Mouse (Mus musculus): ENCODE measurements around the gene Nploc4. TPM values are rescaled to one million over a fixed set of nuclear protein-coding genes. Genes with fewer than 3 reads are reported as not detected.
A peak's percentile ranks its signal among the peaks of the same experiment; 100 is the strongest.

Nploc4 gene
- total and polyA plus RNA-seq, 2 experiments from 2014 or later: 20.5 to 59.0 TPM

DNA sequence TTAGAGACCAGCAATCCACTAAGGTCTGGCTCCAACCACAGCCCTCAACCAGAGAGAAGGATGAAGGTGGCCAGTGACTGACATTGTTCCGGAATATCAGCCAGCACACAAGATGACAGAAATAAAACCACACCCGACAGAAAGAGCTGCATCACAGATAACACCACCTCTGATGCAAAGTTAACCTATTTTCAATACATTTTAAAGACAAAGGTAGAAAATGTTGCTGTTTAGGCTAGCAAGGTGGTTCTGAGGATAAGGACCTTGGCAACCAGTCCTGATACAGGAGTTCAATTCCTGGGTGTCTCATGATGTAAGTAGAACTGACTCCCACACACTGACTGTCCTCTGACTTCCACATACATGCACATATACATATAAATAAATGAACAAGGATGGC is 38.2 kb downstream of the Nploc4 start:
- Histone ChIP-seq H3K4me1 (ENCODE audit: control insufficient read depth, insufficient read depth) (no peaks in the 10 kb centered on the region), H3K27me3 (ENCODE audit: control insufficient read depth, insufficient read depth, low read length) (no peaks in the 10 kb centered on the region), H3K9me3 (replicated peaks; ENCODE audit: control insufficient read depth, low read length) (no peaks in the 10 kb centered on the region), H3K27ac (ENCODE audit: low read depth) (no peak overlapping the region), H3K9ac (replicated peaks; ENCODE audit: low read depth, low read length) (no peak overlapping the region), H3K4me3 (ENCODE audit: low read depth, low read length) (no peak overlapping the region), H3K4me2 (ENCODE audit: low read depth, low read length) (no peak overlapping the region), H3K36me3 (replicated peaks; ENCODE audit: control insufficient read depth, insufficient read depth, low read length) (peaks cover 82% of the 10 kb centered on the region)
- ATAC-seq (ENCODE audit: insufficient read depth, low read depth): no peak
- no peak for DNase-seq (ENCODE audit: low spot score)
- TF ChIP-seq EP300 (IDR thresholded peaks at IDR 0.05; ENCODE audit: low read depth) (no peak), CTCF (IDR thresholded peaks at IDR 0.05; ENCODE audit: low read depth) (no peak)
- WGBS: 84% methylated on average over 2 of the region's 2 CpGs

DNA sequence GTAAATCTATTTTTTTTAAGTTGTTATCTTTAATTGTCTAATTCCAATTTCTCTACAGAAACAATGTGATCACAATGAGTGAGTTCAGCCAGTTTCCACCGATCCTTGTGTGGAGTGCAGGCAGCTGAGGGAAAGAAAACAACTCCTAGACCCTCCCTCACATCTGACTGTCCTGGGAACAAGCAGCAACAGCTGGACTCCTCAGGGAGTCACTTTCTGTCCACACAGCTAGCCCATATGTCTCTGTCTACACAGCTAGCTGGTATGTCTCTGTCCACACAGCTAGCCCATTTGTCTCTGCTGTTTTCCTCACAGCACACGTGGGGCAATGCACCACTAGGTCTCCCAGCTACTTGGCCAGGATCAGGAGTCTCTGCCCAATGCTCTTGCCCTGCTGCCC is 39.9 kb downstream of the Nploc4 start:
- 70% methylated on average over 2 of the region's 2 CpGs for WGBS
- DNase-seq (ENCODE audit: low spot score) (no peak), ATAC-seq (ENCODE audit: insufficient read depth, low read depth) (no peak)
- Histone ChIP-seq H3K4me1 (ENCODE audit: control insufficient read depth, insufficient read depth) (no peaks in the 10 kb centered on the region), H3K4me2 (ENCODE audit: low read depth, low read length) (no peak overlapping the region), H3K9me3 (replicated peaks; ENCODE audit: control insufficient read depth, low read length) (no peaks in the 10 kb centered on the region), H3K27me3 (ENCODE audit: control insufficient read depth, insufficient read depth, low read length) (no peaks in the 10 kb centered on the region), H3K4me3 (ENCODE audit: low read depth, low read length) (no peak overlapping the region), H3K27ac (ENCODE audit: low read depth) (no peak overlapping the region), H3K9ac (replicated peaks; ENCODE audit: low read depth, low read length) (no peak overlapping the region), H3K36me3 (replicated peaks; ENCODE audit: control insufficient read depth, insufficient read depth, low read length) (peaks cover 81% of the 10 kb centered on the region)
- TF ChIP-seq CTCF (IDR thresholded peaks at IDR 0.05; ENCODE audit: low read depth): no peak
- no peak for TF ChIP-seq EP300 (IDR thresholded peaks at IDR 0.05; ENCODE audit: low read depth)

DNA sequence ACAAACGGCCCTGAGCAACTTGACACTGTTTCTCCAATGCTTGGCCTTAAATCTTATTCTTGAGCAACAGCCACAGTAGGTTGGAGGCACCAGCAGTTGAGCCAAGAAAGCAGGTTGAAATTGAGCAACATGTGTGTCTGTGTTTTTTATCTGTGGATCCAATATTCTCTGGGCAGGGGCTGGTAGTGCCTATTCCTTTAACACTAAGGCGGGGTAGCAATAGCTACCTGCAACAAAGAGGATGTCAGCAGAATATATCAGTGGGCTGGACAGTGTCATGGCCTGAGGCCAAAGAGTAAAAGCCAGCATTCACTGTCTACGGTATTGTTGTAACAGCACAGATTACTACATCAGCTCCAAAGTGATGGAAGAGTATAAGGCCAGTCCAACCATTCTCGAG is 41.8 kb downstream of the Nploc4 start:
- 56% methylated on average over 4 of the region's 4 CpGs for WGBS
- peaks cover 68% of the 10 kb centered on the region for H3K36me3 ChIP-seq (replicated peaks; ENCODE audit: control insufficient read depth, insufficient read depth, low read length)

DNA sequence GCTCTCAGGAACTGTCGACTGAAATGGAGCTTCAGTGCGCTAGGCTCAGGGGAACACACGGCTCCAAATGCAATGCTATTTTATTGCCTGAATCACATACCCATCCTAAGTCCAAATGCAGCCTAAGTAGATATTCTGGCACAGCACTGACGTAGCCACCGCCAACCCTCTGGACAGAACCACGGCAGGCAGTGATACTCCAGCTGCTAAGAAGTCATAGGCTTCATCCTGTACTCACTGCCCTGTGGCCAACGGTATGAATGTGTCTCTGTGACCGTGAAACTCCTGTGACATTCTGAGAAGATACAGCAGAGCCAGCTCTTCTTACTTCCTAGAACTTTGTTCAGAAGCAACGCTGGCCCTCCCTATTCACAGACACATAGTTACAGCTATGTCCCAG is 48.9 kb downstream of the Nploc4 start:
- no peak for ATAC-seq (ENCODE audit: insufficient read depth, low read depth)
- 79% methylated on average over 9 of the region's 9 CpGs for WGBS
- TF ChIP-seq EP300 (IDR thresholded peaks at IDR 0.05; ENCODE audit: low read depth): no peak
- no peak for TF ChIP-seq CTCF (IDR thresholded peaks at IDR 0.05; ENCODE audit: low read depth)
- peaks cover 47% of the 10 kb centered on the region for H3K36me3 ChIP-seq (replicated peaks; ENCODE audit: control insufficient read depth, insufficient read depth, low read length)
- H3K4me2 ChIP-seq (ENCODE audit: low read depth, low read length): no peak overlapping the region
- no peak overlapping the region for H3K4me3 ChIP-seq (ENCODE audit: low read depth, low read length)
- H3K9me3 ChIP-seq (replicated peaks; ENCODE audit: control insufficient read depth, low read length): no peaks in the 10 kb centered on the region
- peak overlapping the region; percentile 52 for H3K27ac ChIP-seq (ENCODE audit: low read depth)
- peaks cover 13% of the 10 kb centered on the region; the same call in 1 of the 2 replicates for H3K4me1 ChIP-seq (ENCODE audit: control insufficient read depth, insufficient read depth)
- DNase-seq (ENCODE audit: low spot score): no peak
- H3K27me3 ChIP-seq (ENCODE audit: control insufficient read depth, insufficient read depth, low read length): no peaks in the 10 kb centered on the region
- no peak overlapping the region for H3K9ac ChIP-seq (replicated peaks; ENCODE audit: low read depth, low read length)

More for the DNA sequence above, 41.8 kb downstream of the Nploc4 start:
- DNase-seq (ENCODE audit: low spot score) (no peak), ATAC-seq (ENCODE audit: insufficient read depth, low read depth) (no peak)
- no peak overlapping the region for H3K9ac ChIP-seq (replicated peaks; ENCODE audit: low read depth, low read length)
- TF ChIP-seq CTCF (IDR thresholded peaks at IDR 0.05; ENCODE audit: low read depth) (no peak), EP300 (IDR thresholded peaks at IDR 0.05; ENCODE audit: low read depth) (no peak)
- H3K4me3 ChIP-seq (ENCODE audit: low read depth, low read length): no peak overlapping the region
- no peaks in the 10 kb centered on the region for H3K27me3 ChIP-seq (ENCODE audit: control insufficient read depth, insufficient read depth, low read length)
- H3K9me3 ChIP-seq (replicated peaks; ENCODE audit: control insufficient read depth, low read length): no peaks in the 10 kb centered on the region
- no peaks in the 10 kb centered on the region for H3K4me1 ChIP-seq (ENCODE audit: control insufficient read depth, insufficient read depth)
- H3K27ac ChIP-seq (ENCODE audit: low read depth): no peak overlapping the region
- no peak overlapping the region for H3K4me2 ChIP-seq (ENCODE audit: low read depth, low read length)

DNA sequence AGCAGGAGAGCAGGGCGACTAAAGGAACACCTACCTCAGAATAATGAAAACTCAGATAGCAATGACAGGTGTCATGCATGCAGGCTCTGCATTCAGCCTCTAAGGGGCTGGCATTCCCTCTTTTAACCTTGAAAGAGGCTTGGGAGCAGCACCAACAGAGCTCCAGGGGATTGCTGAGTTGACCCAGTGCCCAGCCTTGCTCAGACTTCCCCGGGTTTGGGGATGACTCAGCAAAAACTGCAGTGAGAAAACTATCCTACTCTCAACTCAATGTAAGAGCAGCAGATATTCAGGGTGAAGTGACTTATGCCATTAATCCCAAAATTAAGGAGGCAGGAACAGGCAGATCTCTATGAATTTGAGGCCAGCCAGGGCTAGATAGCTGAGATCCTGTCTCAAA is 50.4 kb downstream of the Nploc4 start:
- peak; percentile 39 for DNase-seq (ENCODE audit: low spot score)
- Histone ChIP-seq H3K4me1 (ENCODE audit: control insufficient read depth, insufficient read depth) (peaks cover 21% of the 10 kb centered on the region), H3K4me2 (ENCODE audit: low read depth, low read length) (no peak overlapping the region), H3K27ac (ENCODE audit: low read depth) (peak overlapping the region; percentile 96), H3K36me3 (replicated peaks; ENCODE audit: control insufficient read depth, insufficient read depth, low read length) (peaks cover 47% of the 10 kb centered on the region), H3K9ac (replicated peaks; ENCODE audit: low read depth, low read length) (no peak overlapping the region), H3K27me3 (ENCODE audit: control insufficient read depth, insufficient read depth, low read length) (no peaks in the 10 kb centered on the region), H3K4me3 (ENCODE audit: low read depth, low read length) (no peak overlapping the region), H3K9me3 (replicated peaks; ENCODE audit: control insufficient read depth, low read length) (no peaks in the 10 kb centered on the region)
- no peak for TF ChIP-seq CTCF (IDR thresholded peaks at IDR 0.05; ENCODE audit: low read depth)
- TF ChIP-seq EP300 (IDR thresholded peaks at IDR 0.05; ENCODE audit: low read depth): no peak
- ATAC-seq (ENCODE audit: insufficient read depth, low read depth): peak; percentile 24; the same call in 1 of the 2 replicates
- 26% methylated on average over 2 of the region's 2 CpGs for WGBS

DNA sequence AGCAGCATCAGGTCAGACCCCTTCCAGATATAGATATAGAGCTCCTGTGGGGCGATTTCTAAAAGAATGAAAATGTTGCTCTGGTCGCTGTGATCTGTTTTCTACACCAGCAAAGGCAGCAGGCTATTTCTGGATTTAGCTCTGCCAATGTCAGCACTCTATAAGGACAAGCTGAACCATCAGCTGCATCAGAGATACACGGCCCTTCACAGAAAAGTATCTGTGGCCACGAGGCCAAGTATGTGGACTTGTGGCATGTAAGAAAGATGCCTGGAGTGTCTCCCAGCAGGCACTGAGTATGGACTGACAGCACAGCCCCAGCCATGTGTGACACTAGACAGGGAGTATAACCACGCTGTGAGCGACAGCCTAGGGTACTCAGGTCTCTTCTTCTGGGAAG is 50.9 kb downstream of the Nploc4 start:
- Histone ChIP-seq H3K36me3 (replicated peaks; ENCODE audit: control insufficient read depth, insufficient read depth, low read length) (peaks cover 52% of the 10 kb centered on the region), H3K27ac (ENCODE audit: low read depth) (peak overlapping the region; percentile 96), H3K4me2 (ENCODE audit: low read depth, low read length) (no peak overlapping the region), H3K4me3 (ENCODE audit: low read depth, low read length) (no peak overlapping the region), H3K4me1 (ENCODE audit: control insufficient read depth, insufficient read depth) (peaks cover 23% of the 10 kb centered on the region), H3K9ac (replicated peaks; ENCODE audit: low read depth, low read length) (no peak overlapping the region; the same call in 1 of the 2 replicates), H3K27me3 (ENCODE audit: control insufficient read depth, insufficient read depth, low read length) (no peaks in the 10 kb centered on the region), H3K9me3 (replicated peaks; ENCODE audit: control insufficient read depth, low read length) (no peaks in the 10 kb centered on the region)
- WGBS: 33% methylated on average over 6 of the region's 6 CpGs
- ATAC-seq (ENCODE audit: insufficient read depth, low read depth) (peak; percentile 79), DNase-seq (ENCODE audit: low spot score) (peak; percentile 85)
- TF ChIP-seq EP300 (IDR thresholded peaks at IDR 0.05; ENCODE audit: low read depth) (peak; percentile 59; the same call in 1 of the 2 replicates), CTCF (IDR thresholded peaks at IDR 0.05; ENCODE audit: low read depth) (no peak)
